Mouse (Mus musculus): ENCODE results near the gene Crx. TPM values are rescaled to one million over a fixed set of nuclear protein-coding genes. Genes with fewer than 3 reads are reported as not detected.

Gene Crx
- not detected for total RNA-seq (2023)

DNA sequence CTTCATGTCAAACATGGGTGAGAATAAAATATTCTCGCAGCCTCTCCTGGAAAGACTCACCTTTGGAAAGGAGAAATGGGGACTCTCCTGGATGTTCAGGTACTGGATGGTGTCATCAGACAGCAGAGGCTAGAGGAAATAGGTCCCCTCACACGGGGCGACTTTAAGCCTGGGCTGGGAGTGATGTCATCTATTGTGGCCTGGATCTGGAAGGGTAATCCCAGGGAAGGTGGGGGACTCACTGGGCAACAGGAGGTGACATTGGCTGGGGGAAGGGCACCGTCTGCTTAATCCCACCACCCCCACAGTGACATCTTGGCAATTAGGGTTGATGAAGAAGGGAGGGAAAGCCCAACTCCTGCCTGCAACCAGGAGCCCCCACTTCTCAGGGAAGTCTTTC, at the start of gene Crx:
TSS of gene Crx (minus strand) at position 213 of the 400 bp plus-strand sequence.

GRCm38 (mm10) chr7:15922220-15922773, 42.5 kb upstream of the Crx start, which contains the start of gene Selenow:
Gene Selenow, minus strand, starts transcription at chr7:15922402.

DNA sequence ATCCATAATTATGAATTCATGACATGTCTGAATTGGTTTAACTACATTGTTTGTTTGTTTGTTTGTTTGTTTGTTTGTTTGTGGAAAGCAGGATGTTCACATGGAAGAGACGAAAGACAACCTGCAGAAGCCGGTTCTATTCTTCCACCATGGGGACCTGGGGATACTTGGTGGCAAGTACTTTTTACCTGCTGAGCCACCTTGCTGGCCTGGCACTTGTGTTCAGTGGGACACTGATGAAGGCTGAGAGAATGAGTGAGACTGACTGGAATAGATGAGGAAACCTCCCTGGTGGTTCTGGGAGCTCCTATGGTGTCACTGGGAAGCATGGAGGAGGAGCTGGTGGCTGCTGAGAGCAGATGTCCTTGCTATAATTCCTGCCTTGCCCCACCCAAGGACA, 2.5 kb upstream of the Crx start, which contains the start of gene Crxos:
TSS of gene Crxos (plus strand) at position 301 of the 400 bp plus-strand sequence.

DNA sequence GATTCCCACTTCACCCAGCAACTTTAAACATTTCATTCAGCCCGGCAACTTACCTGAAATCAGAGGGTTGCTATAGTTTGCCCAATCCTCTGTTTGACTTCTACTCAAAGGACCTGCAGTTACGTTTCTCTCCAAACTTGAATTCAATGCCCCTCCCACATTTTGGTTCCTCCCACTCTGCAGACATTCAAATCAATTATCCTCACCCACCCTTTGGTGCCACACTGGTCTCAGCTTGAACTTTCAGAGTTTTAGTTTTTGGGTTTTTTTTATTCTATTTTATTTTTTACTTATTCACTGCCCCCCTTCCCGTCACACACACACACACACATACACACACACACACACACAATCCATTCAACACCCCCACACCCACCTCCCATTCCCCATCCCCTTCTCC, 40.2 kb downstream of the Crx start, which contains the start of gene Obox6:
TSS of gene Obox6 (minus strand) at position 101 of the 400 bp plus-strand sequence.

Other genes starting within 250 kb of the Crx start
- gene Obox3, start 240.1 kb downstream of the Crx start, total RNA-seq (2023): not detected
- not detected for gene Obox5, start 129.8 kb downstream of the Crx start, total RNA-seq (2023)
- gene Obox6, start 40.3 kb downstream of the Crx start, total RNA-seq (2023): not detected
- gene Crxos, start 2.6 kb upstream of the Crx start, total RNA-seq (2023): not detected
- 217 TPM for gene Selenow, start 42.4 kb upstream of the Crx start, total RNA-seq (2023)
- gene Nop53, start 66.1 kb upstream of the Crx start, total RNA-seq (2023): 480 TPM
- 1.7 TPM for gene Ehd2, start 87.6 kb upstream of the Crx start, total RNA-seq (2023)
- gene Bicra, start 168.0 kb upstream of the Crx start, total RNA-seq (2023): 63.8 TPM
- 0.18 TPM for gene Zfp541, start 181.8 kb upstream of the Crx start, total RNA-seq (2023)
- gene Napa, start 218.5 kb upstream of the Crx start, total RNA-seq (2023): 226 TPM
- 35.3 TPM for gene Kptn, start 239.9 kb upstream of the Crx start, total RNA-seq (2023)
- 0.21 TPM for gene Slc8a2, start 249.9 kb upstream of the Crx start, total RNA-seq (2023)